Mouse (Mus musculus): ENCODE measurements around the gene Sobp. TPM values are rescaled to one million over a fixed set of nuclear protein-coding genes. Genes with fewer than 3 reads are reported as not detected.
A peak's percentile ranks its signal among the peaks of the same experiment; 100 is the strongest.

Sobp gene
- polyA plus RNA-seq, 1 experiment from 2014 or later, result 12.4 TPM

DNA sequence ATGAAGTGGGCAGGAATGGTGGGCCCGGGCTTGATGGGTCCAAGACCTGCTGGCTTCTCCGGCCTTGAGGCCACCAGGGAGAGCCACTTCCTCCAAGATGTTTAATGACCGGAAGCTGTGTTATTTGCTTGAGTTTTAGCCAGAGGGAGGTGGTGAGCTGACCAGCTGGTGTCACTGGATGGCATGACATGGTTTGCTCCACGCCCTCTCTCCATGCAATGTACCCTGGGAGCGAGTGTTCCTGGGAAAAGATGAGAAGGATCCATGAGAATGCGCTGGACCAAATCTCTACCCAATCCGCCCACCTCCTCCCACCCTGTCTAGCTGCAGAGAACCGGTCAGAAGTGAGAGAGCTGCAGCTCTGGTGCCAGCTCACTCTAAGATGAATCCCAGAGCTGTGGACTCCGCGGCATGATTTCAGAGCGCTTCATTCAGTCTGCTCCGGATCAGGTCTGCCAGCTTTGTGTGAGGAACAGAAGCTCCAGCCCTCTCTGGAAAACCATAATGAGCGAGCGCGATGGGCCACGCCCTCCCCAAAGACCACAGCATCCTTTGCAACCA is 170.1 kb downstream of the Sobp start:
- no peak overlapping the region for H3K27ac ChIP-seq (ENCODE audit: low read length)
- no peak overlapping the region for H3K9ac ChIP-seq (ENCODE audit: low read depth, low read length)
- peaks cover 4% of the 10 kb centered on the region for H3K4me1 ChIP-seq (ENCODE audit: control insufficient read depth, insufficient read depth, low read length)
- WGBS, result 93% methylated on average over 16 of the region's 16 CpGs
- H3K9me3 ChIP-seq (replicated peaks; ENCODE audit: control insufficient read depth, low read length, poor library complexity, severe bottlenecking), result no peaks in the 10 kb centered on the region
- H3K36me3 ChIP-seq (ENCODE audit: control insufficient read depth, insufficient read depth, low read length), result peaks cover 4% of the 10 kb centered on the region; the same call in 1 of the 2 replicates
- no peak for ATAC-seq
- H3K4me3 ChIP-seq (ENCODE audit: low read depth, low read length), result no peak overlapping the region
- no peak overlapping the region for H3K4me2 ChIP-seq (ENCODE audit: low read length)
- no peaks in the 10 kb centered on the region for H3K27me3 ChIP-seq (ENCODE audit: control insufficient read depth, insufficient read depth, low read depth, low read length)

DNA sequence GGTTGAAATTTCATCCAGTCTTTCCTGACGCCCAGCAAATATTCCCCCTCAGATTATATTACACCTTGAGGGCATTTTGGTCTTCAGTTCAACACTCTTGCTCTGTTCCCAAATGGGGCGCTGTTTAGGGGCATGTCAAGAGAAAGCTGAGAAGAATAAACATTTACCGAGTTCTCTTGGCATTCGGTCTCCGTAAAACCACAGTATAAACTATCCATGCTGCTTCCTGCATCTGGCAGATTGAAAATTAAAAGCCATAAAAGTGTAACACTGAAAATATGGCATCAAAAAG is 170.9 kb downstream of the Sobp start:
- no peak overlapping the region for H3K4me2 ChIP-seq (ENCODE audit: low read length)
- peaks cover 4% of the 10 kb centered on the region; the same call in 1 of the 2 replicates for H3K36me3 ChIP-seq (ENCODE audit: control insufficient read depth, insufficient read depth, low read length)
- no peaks in the 10 kb centered on the region for H3K27me3 ChIP-seq (ENCODE audit: control insufficient read depth, insufficient read depth, low read depth, low read length)
- H3K9me3 ChIP-seq (replicated peaks; ENCODE audit: control insufficient read depth, low read length, poor library complexity, severe bottlenecking), result no peaks in the 10 kb centered on the region
- H3K9ac ChIP-seq (ENCODE audit: low read depth, low read length), result no peak overlapping the region
- WGBS, result 58% methylated on average over 5 of the region's 5 CpGs
- no peak for ATAC-seq
- no peak overlapping the region for H3K27ac ChIP-seq (ENCODE audit: low read length)
- no peak overlapping the region for H3K4me3 ChIP-seq (ENCODE audit: low read depth, low read length)
- H3K4me1 ChIP-seq (ENCODE audit: control insufficient read depth, insufficient read depth, low read length), result peaks cover 4% of the 10 kb centered on the region

DNA sequence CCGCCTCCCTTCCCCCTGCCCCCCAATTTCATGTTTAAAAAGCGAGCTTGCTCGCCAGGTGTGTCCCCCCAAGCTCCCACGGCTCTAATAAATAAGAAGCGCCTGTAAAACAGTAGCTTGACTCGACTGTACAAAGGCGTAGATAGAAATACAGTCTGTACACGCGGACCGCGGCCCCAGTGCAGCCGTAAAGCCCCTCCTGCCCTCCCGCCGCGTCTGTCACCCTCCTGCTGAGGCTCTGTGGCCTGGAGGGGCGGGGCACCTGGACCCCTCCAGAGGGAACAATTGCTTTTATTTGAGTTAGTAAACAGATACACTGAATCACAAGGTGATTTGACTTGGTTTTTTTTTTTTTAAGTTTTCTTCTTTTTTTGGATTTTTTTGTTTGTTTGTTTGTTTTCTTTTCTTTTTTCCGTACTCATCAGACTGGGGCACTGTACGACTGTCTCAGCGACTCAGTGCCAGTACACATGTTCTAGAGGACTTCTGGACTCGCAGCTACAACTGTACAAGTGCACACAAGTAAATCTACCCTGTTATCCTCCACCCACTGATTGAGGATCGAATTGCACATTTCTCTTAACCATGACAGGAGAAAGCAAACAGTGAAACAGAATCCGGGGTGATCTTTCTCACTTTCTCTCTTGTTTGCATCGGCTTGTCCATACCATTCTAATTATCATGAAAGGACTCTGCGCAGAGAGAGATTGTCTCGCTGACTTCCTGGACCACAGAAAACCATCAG is 171.4 kb downstream of the Sobp start:
- Histone ChIP-seq H3K9me3 (replicated peaks; ENCODE audit: control insufficient read depth, low read length, poor library complexity, severe bottlenecking) (no peaks in the 10 kb centered on the region), H3K4me2 (ENCODE audit: low read length) (peak overlapping the region; percentile 40), H3K27ac (ENCODE audit: low read length) (no peak overlapping the region), H3K27me3 (ENCODE audit: control insufficient read depth, insufficient read depth, low read depth, low read length) (no peaks in the 10 kb centered on the region), H3K4me3 (ENCODE audit: low read depth, low read length) (no peak overlapping the region), H3K9ac (ENCODE audit: low read depth, low read length) (no peak overlapping the region), H3K36me3 (ENCODE audit: control insufficient read depth, insufficient read depth, low read length) (peaks cover 4% of the 10 kb centered on the region; the same call in 1 of the 2 replicates), H3K4me1 (ENCODE audit: control insufficient read depth, insufficient read depth, low read length) (peaks cover 4% of the 10 kb centered on the region)
- no peak for ATAC-seq
- WGBS, result 13% methylated on average over 25 of the region's 25 CpGs

DNA sequence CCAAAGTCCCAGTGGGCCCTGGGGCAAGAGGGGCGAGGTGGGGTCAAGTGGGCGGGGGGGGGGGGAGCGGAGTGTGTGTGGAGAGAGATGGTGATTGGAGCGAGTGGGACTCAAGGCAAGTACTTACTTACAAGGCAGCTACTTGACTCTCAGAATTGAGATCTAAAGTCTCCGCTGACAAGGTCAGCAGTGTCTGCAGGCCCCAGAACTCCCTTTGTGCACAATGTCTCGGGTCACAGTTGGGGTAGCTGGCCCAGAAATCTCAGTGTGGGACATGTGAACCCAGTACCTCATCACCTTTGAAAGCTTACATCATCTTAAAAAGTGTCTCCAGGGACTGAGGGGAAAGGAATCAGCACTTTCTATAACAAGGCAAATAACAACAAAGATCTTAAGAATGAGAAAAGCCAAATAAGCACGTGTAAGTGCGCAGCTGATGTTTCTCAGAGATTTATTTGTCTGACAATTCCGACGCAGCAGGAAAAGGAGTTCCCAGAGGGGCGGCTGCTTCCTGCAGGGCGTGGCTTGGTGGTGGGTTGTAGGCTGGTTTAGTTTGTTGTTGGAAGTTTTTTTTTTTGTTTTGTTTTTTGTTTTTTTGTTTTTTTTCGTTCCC is 172.2 kb downstream of the Sobp start:
- Histone ChIP-seq H3K4me1 (ENCODE audit: control insufficient read depth, insufficient read depth, low read length) (peaks cover 4% of the 10 kb centered on the region), H3K9ac (ENCODE audit: low read depth, low read length) (no peak overlapping the region), H3K4me3 (ENCODE audit: low read depth, low read length) (no peak overlapping the region), H3K27ac (ENCODE audit: low read length) (no peak overlapping the region), H3K4me2 (ENCODE audit: low read length) (peak overlapping the region; percentile 40), H3K27me3 (ENCODE audit: control insufficient read depth, insufficient read depth, low read depth, low read length) (no peaks in the 10 kb centered on the region), H3K36me3 (ENCODE audit: control insufficient read depth, insufficient read depth, low read length) (peaks cover 4% of the 10 kb centered on the region; the same call in 1 of the 2 replicates), H3K9me3 (replicated peaks; ENCODE audit: control insufficient read depth, low read length, poor library complexity, severe bottlenecking) (no peaks in the 10 kb centered on the region)
- ATAC-seq, result no peak
- WGBS, result 16% methylated on average over 12 of the region's 13 CpGs

DNA sequence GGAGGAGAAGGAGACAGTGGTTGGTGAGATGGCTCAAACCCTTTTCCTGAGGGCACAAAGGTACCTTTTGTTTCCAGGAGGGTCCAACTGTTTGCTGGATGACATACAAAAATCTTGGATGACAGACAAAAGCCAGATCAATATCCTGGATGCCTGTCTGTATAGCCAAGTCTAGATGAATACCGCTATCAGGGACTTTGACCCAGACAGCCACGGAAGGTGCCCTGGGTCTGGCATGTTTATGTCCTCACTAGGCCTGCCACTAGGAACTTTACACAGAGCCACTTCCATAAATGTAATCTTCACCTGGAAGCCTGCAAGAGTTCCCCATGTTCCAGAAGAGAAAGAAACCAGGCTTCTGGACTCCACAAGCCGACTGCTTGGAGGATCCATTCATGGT is 172.9 kb downstream of the Sobp start:
- Histone ChIP-seq H3K4me3 (ENCODE audit: low read depth, low read length) (no peak overlapping the region), H3K27me3 (ENCODE audit: control insufficient read depth, insufficient read depth, low read depth, low read length) (no peaks in the 10 kb centered on the region), H3K4me1 (ENCODE audit: control insufficient read depth, insufficient read depth, low read length) (peaks cover 4% of the 10 kb centered on the region), H3K36me3 (ENCODE audit: control insufficient read depth, insufficient read depth, low read length) (peaks cover 4% of the 10 kb centered on the region; the same call in 1 of the 2 replicates), H3K27ac (ENCODE audit: low read length) (no peak overlapping the region), H3K9me3 (replicated peaks; ENCODE audit: control insufficient read depth, low read length, poor library complexity, severe bottlenecking) (no peaks in the 10 kb centered on the region), H3K9ac (ENCODE audit: low read depth, low read length) (no peak overlapping the region), H3K4me2 (ENCODE audit: low read length) (no peak overlapping the region)
- ATAC-seq, result no peak
- WGBS, result 72% methylated on average over 3 of the region's 3 CpGs

DNA sequence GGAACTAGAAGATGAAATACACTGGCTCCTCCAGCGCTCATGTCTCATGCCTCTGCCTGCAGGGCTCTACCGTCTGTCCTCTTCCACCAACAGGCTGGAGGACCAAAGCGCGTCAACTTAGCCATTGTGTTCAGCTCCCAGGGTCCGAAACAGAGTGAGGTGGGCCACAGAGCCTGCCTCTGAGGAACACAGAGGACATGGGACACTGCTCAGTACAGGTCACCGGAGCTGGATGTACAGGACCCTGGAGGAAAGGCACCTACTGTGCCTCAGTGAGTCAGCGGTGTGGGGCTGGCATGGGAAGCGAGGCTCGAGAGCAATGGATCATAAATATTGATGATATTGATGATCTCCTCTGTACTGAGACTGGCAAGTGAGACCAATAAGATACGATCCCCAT is 175.0 kb downstream of the Sobp start:
- Histone ChIP-seq H3K36me3 (ENCODE audit: control insufficient read depth, insufficient read depth, low read length) (peaks cover 4% of the 10 kb centered on the region; the same call in 1 of the 2 replicates), H3K9ac (ENCODE audit: low read depth, low read length) (no peak overlapping the region), H3K4me3 (ENCODE audit: low read depth, low read length) (no peak overlapping the region), H3K4me1 (ENCODE audit: control insufficient read depth, insufficient read depth, low read length) (peaks cover 7% of the 10 kb centered on the region), H3K27me3 (ENCODE audit: control insufficient read depth, insufficient read depth, low read depth, low read length) (no peaks in the 10 kb centered on the region), H3K27ac (ENCODE audit: low read length) (no peak overlapping the region), H3K9me3 (replicated peaks; ENCODE audit: control insufficient read depth, low read length, poor library complexity, severe bottlenecking) (no peaks in the 10 kb centered on the region), H3K4me2 (ENCODE audit: low read length) (no peak overlapping the region)
- WGBS, result 90% methylated on average over 10 of the region's 10 CpGs
- peak; percentile 22; the same call in 1 of the 2 replicates for ATAC-seq

DNA sequence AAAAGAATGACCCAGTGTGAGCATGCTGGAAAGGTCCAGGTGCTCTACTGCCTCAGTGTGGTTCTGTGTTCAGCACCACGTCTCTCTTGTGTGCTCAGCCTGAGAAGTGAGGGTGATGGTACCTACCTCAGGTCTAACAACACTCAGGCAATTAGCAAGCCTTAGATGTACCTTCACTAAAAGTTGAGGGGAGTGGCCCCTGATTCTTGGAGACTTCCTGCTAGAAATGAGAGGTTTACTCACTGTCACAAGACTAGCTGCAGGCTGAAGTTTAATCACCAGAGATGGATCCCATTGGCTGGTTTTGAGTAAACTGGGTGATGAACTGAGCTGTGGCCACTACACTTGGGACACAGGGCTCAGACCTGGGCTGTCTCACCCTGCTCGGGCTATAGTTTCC is 177.1 kb downstream of the Sobp start:
- H3K4me3 ChIP-seq (ENCODE audit: low read depth, low read length), result no peak overlapping the region
- H3K4me2 ChIP-seq (ENCODE audit: low read length), result no peak overlapping the region
- no peaks in the 10 kb centered on the region for H3K36me3 ChIP-seq (ENCODE audit: control insufficient read depth, insufficient read depth, low read length)
- ATAC-seq, result no peak
- H3K27ac ChIP-seq (ENCODE audit: low read length), result no peak overlapping the region
- no peak overlapping the region for H3K9ac ChIP-seq (ENCODE audit: low read depth, low read length)
- WGBS, result 87% methylated on average over 2 of the region's 2 CpGs
- H3K27me3 ChIP-seq (ENCODE audit: control insufficient read depth, insufficient read depth, low read depth, low read length), result no peaks in the 10 kb centered on the region
- H3K9me3 ChIP-seq (replicated peaks; ENCODE audit: control insufficient read depth, low read length, poor library complexity, severe bottlenecking), result no peaks in the 10 kb centered on the region
- peaks cover 3% of the 10 kb centered on the region for H3K4me1 ChIP-seq (ENCODE audit: control insufficient read depth, insufficient read depth, low read length)

DNA sequence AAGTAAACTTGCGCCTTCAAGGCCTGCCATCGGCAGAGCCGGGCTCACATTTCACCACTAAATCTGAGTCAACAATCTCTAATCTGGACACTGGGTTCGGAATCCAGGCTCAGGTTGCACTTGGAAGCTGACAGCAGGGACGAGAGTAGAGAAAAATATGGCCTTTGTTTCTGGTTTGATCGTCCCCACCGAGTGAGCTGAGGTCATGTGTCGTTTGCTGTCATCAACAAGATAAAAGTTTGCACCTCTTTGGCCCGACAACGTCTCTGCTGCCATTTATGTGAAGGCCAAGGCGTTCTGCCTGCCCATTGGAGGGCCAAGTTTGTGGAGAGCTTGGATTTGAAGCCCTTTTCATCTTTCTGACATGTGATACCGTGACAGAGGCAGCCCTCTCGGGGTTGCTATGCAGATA is 178.8 kb downstream of the Sobp start:
- Histone ChIP-seq H3K27me3 (ENCODE audit: control insufficient read depth, insufficient read depth, low read depth, low read length) (no peaks in the 10 kb centered on the region), H3K9ac (ENCODE audit: low read depth, low read length) (no peak overlapping the region), H3K4me2 (ENCODE audit: low read length) (no peak overlapping the region), H3K27ac (ENCODE audit: low read length) (no peak overlapping the region), H3K4me3 (ENCODE audit: low read depth, low read length) (no peak overlapping the region), H3K4me1 (ENCODE audit: control insufficient read depth, insufficient read depth, low read length) (peaks cover 9% of the 10 kb centered on the region), H3K9me3 (replicated peaks; ENCODE audit: control insufficient read depth, low read length, poor library complexity, severe bottlenecking) (no peaks in the 10 kb centered on the region), H3K36me3 (ENCODE audit: control insufficient read depth, insufficient read depth, low read length) (no peaks in the 10 kb centered on the region)
- 56% methylated on average over 13 of the region's 13 CpGs for WGBS
- no peak for ATAC-seq

DNA sequence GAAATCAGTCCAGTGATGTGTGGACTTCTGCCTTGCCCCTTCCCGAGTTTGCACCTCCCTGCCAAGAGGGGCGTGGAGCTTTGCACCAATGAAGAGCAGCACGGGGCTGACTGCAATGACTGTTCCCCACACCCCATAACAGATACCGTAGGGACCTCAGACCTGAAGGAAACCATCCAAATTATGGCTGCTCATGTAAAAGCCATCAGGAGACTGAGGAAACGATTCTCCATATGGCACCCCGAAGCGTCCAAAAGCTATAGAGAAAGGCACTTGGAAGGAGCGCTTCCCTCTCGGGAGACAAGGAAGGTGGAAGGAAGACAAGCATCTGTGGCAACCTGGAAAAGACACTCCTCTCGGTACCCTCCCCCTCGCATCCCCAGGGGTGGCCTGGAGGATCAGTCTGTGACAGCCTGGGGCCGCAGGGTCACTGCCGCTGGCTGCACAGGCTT is 180.0 kb downstream of the Sobp start:
- Histone ChIP-seq H3K9ac (ENCODE audit: low read depth, low read length) (peak overlapping the region; percentile 36; the same call in 1 of the 2 replicates), H3K36me3 (ENCODE audit: control insufficient read depth, insufficient read depth, low read length) (no peaks in the 10 kb centered on the region), H3K4me3 (ENCODE audit: low read depth, low read length) (no peak overlapping the region), H3K4me2 (ENCODE audit: low read length) (peak overlapping the region; percentile 12; the same call in 1 of the 2 replicates), H3K4me1 (ENCODE audit: control insufficient read depth, insufficient read depth, low read length) (peaks cover 9% of the 10 kb centered on the region), H3K27me3 (ENCODE audit: control insufficient read depth, insufficient read depth, low read depth, low read length) (no peaks in the 10 kb centered on the region), H3K9me3 (replicated peaks; ENCODE audit: control insufficient read depth, low read length, poor library complexity, severe bottlenecking) (no peaks in the 10 kb centered on the region), H3K27ac (ENCODE audit: low read length) (no peak overlapping the region)
- no peak for ATAC-seq
- WGBS, result 23% methylated on average over 13 of the region's 13 CpGs

Data from midbrain, embryonic 16.5 days (tissue).